Mouse (Mus musculus) lung, adult 2 months (tissue): ENCODE measurements around the gene Susd5.

ENCODE experiments used
- CTCF ChIP-seq: fragments of 200-500 bp; IDR thresholded peaks from 2 replicates; pipeline ENCODE4 v1.5.1; 2011; ENCODE audit warnings: mild to moderate bottlenecking, low read length, control low read depth; ENCODE audit not compliant: insufficient read depth
- POLR2A ChIP-seq: fragments of 200-500 bp; IDR thresholded peaks from 2 replicates; pipeline ENCODE4 v1.6.1; 2011; ENCODE audit warnings: low read depth, mild to moderate bottlenecking, control low read depth, low read length, borderline replicate concordance; ENCODE audit errors: extremely low read depth

DNA sequence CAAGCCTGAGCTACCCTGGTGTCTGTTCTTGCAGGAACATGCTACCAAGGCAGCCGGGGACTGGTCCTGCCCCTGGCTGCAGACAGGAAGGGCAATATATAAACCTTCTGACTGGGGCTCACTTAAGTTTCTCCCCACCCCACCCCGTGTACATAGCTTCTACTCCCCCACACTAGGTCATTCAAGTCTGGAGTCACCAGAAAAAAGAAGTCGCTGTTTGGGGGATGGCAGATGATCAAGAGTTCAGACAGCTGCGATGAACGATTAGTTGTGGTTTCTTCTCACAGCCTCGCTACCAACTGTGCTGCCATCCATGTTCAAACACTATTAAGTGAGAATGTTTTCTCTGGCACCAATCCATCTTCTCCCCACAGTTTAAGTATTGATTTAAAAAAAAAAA is 55.3 kb downstream of the Susd5 start:
- TF ChIP-seq CTCF (no peak), POLR2A (no peak)
